Mouse (Mus musculus) urinary bladder, adult 2 months (tissue): ENCODE measurements around the gene Clip3. TPM values are rescaled to one million over a fixed set of nuclear protein-coding genes. Genes with fewer than 3 reads are reported as not detected.
A peak's percentile ranks its signal among the peaks of the same experiment; 100 is the strongest.

Experiments used
- DNase-seq: peaks from one replicate; pipeline ENCODE4 v3.0.0; 2022; ENCODE audit warnings: low spot score
- polyA plus RNA-seq: library from polyadenylated mRNA; depleted of rRNA; stranded (reverse); fragments of >200 nt; gene quantifications from 2 replicates; pipeline ENCODE4 v1.2.3, GENCODE M21; 2012

Gene Clip3
- polyA plus RNA-seq, 1 experiment, result 23.7 TPM

GRCm38 (mm10) chr7:30295103-30295502 is 3.6 kb downstream of the Clip3 start:
- DNase-seq, result no peak

GRCm38 (mm10) chr7:30296816-30297215 is 5.3 kb downstream of the Clip3 start:
- DNase-seq, result no peak

- no peak for DNase-seq
Measured at GRCm38 (mm10) chr7:30297266-30297665, 5.7 kb downstream of the Clip3 start.

- DNase-seq, result no peak
Measured at GRCm38 (mm10) chr7:30300914-30301313, 9.4 kb downstream of the Clip3 start.

GRCm38 (mm10) chr7:30306083-30306779 is 14.7 kb downstream of the Clip3 start:
- no peak for DNase-seq

GRCm38 (mm10) chr7:30308076-30309005 is 16.8 kb downstream of the Clip3 start, which contains the start of gene Alkbh6:
Alkbh6 (plus strand) TSS chr7:30308717.
- peak; percentile 70 for DNase-seq

GRCm38 (mm10) chr7:30309395-30310129 is 18.0 kb downstream of the Clip3 start:
- DNase-seq, result no peak

- no peak for DNase-seq
Measured at GRCm38 (mm10) chr7:30310136-30310535, 18.6 kb downstream of the Clip3 start.

GRCm38 (mm10) chr7:30313666-30314320 is 22.3 kb downstream of the Clip3 start:
- DNase-seq, result no peak

- no peak for DNase-seq
Measured at GRCm38 (mm10) chr7:30314721-30315155, 23.2 kb downstream of the Clip3 start, which contains the start of gene Syne4. Syne4 (plus strand) TSS chr7:30314807.

- DNase-seq, result no peak
Measured at GRCm38 (mm10) chr7:30315559-30316529, 24.3 kb downstream of the Clip3 start.

- no peak for DNase-seq
Measured at GRCm38 (mm10) chr7:30318142-30318541, 26.6 kb downstream of the Clip3 start.

GRCm38 (mm10) chr7:30320946-30321345 is 29.4 kb downstream of the Clip3 start:
- DNase-seq, result no peak

GRCm38 (mm10) chr7:30321539-30322284 is 30.2 kb downstream of the Clip3 start, which contains the start of gene E130208F15Rik:
E130208F15Rik (plus strand) TSS chr7:30321740.
- no peak for DNase-seq

- DNase-seq, result peak; percentile 94
Measured at GRCm38 (mm10) chr7:30322285-30322667, 30.7 kb downstream of the Clip3 start.

GRCm38 (mm10) chr7:30322865-30323264 is 31.3 kb downstream of the Clip3 start:
- DNase-seq, result no peak

- no peak for DNase-seq
Measured at GRCm38 (mm10) chr7:30323795-30324194, 32.3 kb downstream of the Clip3 start, which contains the start of gene Sdhaf1. Sdhaf1 (minus strand) TSS chr7:30323895.

GRCm38 (mm10) chr7:30324300-30324944 is 32.9 kb downstream of the Clip3 start:
- DNase-seq, result no peak

- no peak for DNase-seq
Measured at GRCm38 (mm10) chr7:30325364-30325763, 33.8 kb downstream of the Clip3 start.
